Mouse (Mus musculus): ENCODE results near the gene Tspan14.

Tspan14 gene

GRCm38 (mm10) chr14:40966392-40966861, at the start of gene Tspan14:
TSS of gene Tspan14 (minus strand) at chr14:40966807.
- in situ Hi-C loops (cut with MboI; ENCODE audit: low sequenced_read_pairs) = no loop called here

- in situ Hi-C loops (cut with MboI; ENCODE audit: low sequenced_read_pairs) = no loop called here
These were observed 48.2 kb upstream of the Tspan14 start for GRCm38 (mm10) chr14:41014701-41015240.

GRCm38 (mm10) chr14:41013630-41014613, 47.3 kb upstream of the Tspan14 start, which contains the start of gene Fam213a:
TSS of gene Fam213a (minus strand) at chr14:41013788.
- in situ Hi-C loops (cut with MboI; ENCODE audit: low sequenced_read_pairs) = no loop called here

GRCm38 (mm10) chr14:41013143-41013542, 46.5 kb upstream of the Tspan14 start:
- in situ Hi-C loops (cut with MboI; ENCODE audit: low sequenced_read_pairs) = no loop called here

GRCm38 (mm10) chr14:41011916-41012315, 45.3 kb upstream of the Tspan14 start:
- in situ Hi-C loops (cut with MboI; ENCODE audit: low sequenced_read_pairs) = no loop called here

GRCm38 (mm10) chr14:41008138-41008537, 41.5 kb upstream of the Tspan14 start:
- in situ Hi-C loops (cut with MboI; ENCODE audit: low sequenced_read_pairs) = no loop called here

GRCm38 (mm10) chr14:41007641-41008040, 41.0 kb upstream of the Tspan14 start:
- in situ Hi-C loops (cut with MboI; ENCODE audit: low sequenced_read_pairs) = no loop called here

- in situ Hi-C loops (cut with MboI; ENCODE audit: low sequenced_read_pairs) = no loop called here
These were observed 40.3 kb upstream of the Tspan14 start for GRCm38 (mm10) chr14:41006899-41007298.

GRCm38 (mm10) chr14:41006263-41006662, 39.7 kb upstream of the Tspan14 start:
- in situ Hi-C loops (cut with MboI; ENCODE audit: low sequenced_read_pairs) = no loop called here

- in situ Hi-C loops (cut with MboI; ENCODE audit: low sequenced_read_pairs) = no loop called here
These were observed 39.1 kb upstream of the Tspan14 start for GRCm38 (mm10) chr14:41005716-41006115.

GRCm38 (mm10) chr14:41004201-41005141, 37.9 kb upstream of the Tspan14 start:
- in situ Hi-C loops (cut with MboI; ENCODE audit: low sequenced_read_pairs) = no loop called here

GRCm38 (mm10) chr14:41001576-41001975, 35.0 kb upstream of the Tspan14 start:
- in situ Hi-C loops (cut with MboI; ENCODE audit: low sequenced_read_pairs) = no loop called here

- in situ Hi-C loops (cut with MboI; ENCODE audit: low sequenced_read_pairs) = no loop called here
These were observed 34.2 kb upstream of the Tspan14 start for GRCm38 (mm10) chr14:41000801-41001200.

- in situ Hi-C loops (cut with MboI; ENCODE audit: low sequenced_read_pairs) = no loop called here
These were observed 33.5 kb upstream of the Tspan14 start for GRCm38 (mm10) chr14:40999904-41000645.

GRCm38 (mm10) chr14:40996171-40996570, 29.6 kb upstream of the Tspan14 start:
- in situ Hi-C loops (cut with MboI; ENCODE audit: low sequenced_read_pairs) = no loop called here

- in situ Hi-C loops (cut with MboI; ENCODE audit: low sequenced_read_pairs) = no loop called here
These were observed 25.9 kb upstream of the Tspan14 start for GRCm38 (mm10) chr14:40992464-40992863.

GRCm38 (mm10) chr14:40988780-40989179, 22.2 kb upstream of the Tspan14 start:
- in situ Hi-C loops (cut with MboI; ENCODE audit: low sequenced_read_pairs) = no loop called here

- in situ Hi-C loops (cut with MboI; ENCODE audit: low sequenced_read_pairs) = no loop called here
These were observed 20.6 kb upstream of the Tspan14 start for GRCm38 (mm10) chr14:40987184-40987583.

- in situ Hi-C loops (cut with MboI; ENCODE audit: low sequenced_read_pairs) = no loop called here
These were observed 19.0 kb upstream of the Tspan14 start for GRCm38 (mm10) chr14:40985635-40986034.

GRCm38 (mm10) chr14:40979723-40980122, 13.1 kb upstream of the Tspan14 start:
- in situ Hi-C loops (cut with MboI; ENCODE audit: low sequenced_read_pairs) = loop anchor here (5.0 to 10.0 kb wide), 2 partner anchors 53 to 55 kb away; no protein-coding TSS in a partner anchor

Data from CH12F3 (cell line).